Comparison of ENCODE assay signal across 15 mouse cellular contexts in the genomic region with DNA sequence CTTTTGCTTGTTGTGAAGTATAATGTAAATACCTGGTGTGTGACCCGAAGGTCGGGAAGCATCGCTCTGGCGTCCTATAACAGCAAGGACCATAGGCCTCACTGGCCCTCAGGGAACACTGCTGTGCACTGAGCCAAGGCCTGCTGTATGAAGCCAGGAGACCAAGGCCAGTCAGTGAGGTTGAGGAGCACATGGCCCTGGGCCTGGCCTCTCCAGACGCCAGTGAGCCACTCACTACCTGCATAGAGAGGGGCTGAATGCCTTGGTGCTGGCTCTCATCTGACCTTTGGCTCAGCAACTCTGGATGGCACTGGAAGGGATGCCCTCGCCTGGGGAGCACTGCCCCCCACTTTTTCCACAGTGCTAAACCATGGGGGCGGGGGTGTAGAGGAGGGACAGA.
DNase-seq lines count a peak whose midpoint lies in the region; ATAC-seq and TF ChIP-seq lines count a peak whose summit lies in the region.
"Had no signal": no experiment of that assay in that cellular context is flagged by ENCODE, and none has a peak within 500 bp of the region (broad histone marks: within the 10 kb centered on the region; RNA-seq: fewer than 3 reads in every experiment).

No protein-coding gene starts in this region.

- H3K4me1 ChIP-seq in forebrain, embryonic 10.5 days = peaks cover 54% of the 10 kb centered on the region
- peaks cover 45% of the 10 kb centered on the region for H3K4me1 ChIP-seq in forebrain, embryonic 13.5 days
- peaks cover 43% of the 10 kb centered on the region for H3K4me1 ChIP-seq in hindbrain, embryonic 13.5 days (replicated peaks)
- H3K4me1 ChIP-seq in hindbrain, embryonic 16.5 days (ENCODE audit: control insufficient read depth, insufficient read depth, low read depth, low read length) = peaks cover 33% of the 10 kb centered on the region
- H3K4me1 ChIP-seq in midbrain, embryonic 11.5 days (ENCODE audit: control insufficient read depth, insufficient read depth, low read length) = peaks cover 4% of the 10 kb centered on the region
- H3K4me1 ChIP-seq in midbrain, postnatal 0 days (ENCODE audit: insufficient read depth, low read length) = peaks cover 11% of the 10 kb centered on the region; the same call in 1 of the 2 replicates
- peaks cover 81% of the 10 kb centered on the region for H3K4me1 ChIP-seq in limb, embryonic 13.5 days

- TF ChIP-seq CTCF in midbrain, postnatal 0 days (IDR thresholded peaks at IDR 0.05) = no peak

- WGBS in forebrain, embryonic 10.5 days = 83% methylated on average over 7 of the region's 7 CpGs
- WGBS in forebrain, embryonic 13.5 days = 87% methylated on average over 7 of the region's 7 CpGs
- WGBS in hindbrain, embryonic 13.5 days = 83% methylated on average over 7 of the region's 7 CpGs
- WGBS in hindbrain, embryonic 16.5 days = 80% methylated on average over 7 of the region's 7 CpGs
- 87% methylated on average over 7 of the region's 7 CpGs for WGBS in midbrain, embryonic 11.5 days
- WGBS in midbrain, postnatal 0 days = 89% methylated on average over 7 of the region's 7 CpGs
- WGBS in limb, embryonic 13.5 days = 83% methylated on average over 7 of the region's 7 CpGs

- DNase-seq in forebrain, embryonic 10.5 days (ENCODE audit: extremely low spot score, low spot score) = no peak
- no peak for DNase-seq in midbrain, embryonic 11.5 days (ENCODE audit: low spot score, missing footprints)
- DNase-seq in midbrain, postnatal 0 days (ENCODE audit: low spot score) = no peak
- DNase-seq in left cerebral cortex, postnatal 36 days (ENCODE audit: low spot score in 2 of 2) = no peak
- DNase-seq: cerebellum, adult 2 months; heart, postnatal 4 days; kidney, adult 9 months; right cerebral cortex, postnatal 25 days had no signal

- H3K27ac ChIP-seq in forebrain, embryonic 10.5 days = peak overlapping the region; percentile 63; the same call in 1 of the 2 replicates
- no peak overlapping the region for H3K27ac ChIP-seq in forebrain, embryonic 13.5 days
- peak overlapping the region; percentile 58 for H3K27ac ChIP-seq in hindbrain, embryonic 13.5 days
- no peak overlapping the region for H3K27ac ChIP-seq in hindbrain, embryonic 16.5 days (ENCODE audit: low read depth, low read length)
- H3K27ac ChIP-seq in midbrain, embryonic 11.5 days (ENCODE audit: low read depth, low read length) = no peak overlapping the region
- H3K27ac ChIP-seq in midbrain, postnatal 0 days (ENCODE audit: low read depth, low read length) = no peak overlapping the region
- H3K27ac ChIP-seq in limb, embryonic 13.5 days = peak overlapping the region; percentile 66; the same call in 1 of the 2 replicates
- H3K27ac ChIP-seq: liver, embryonic 15.5 days; macrophage had no signal

- intact Hi-C loops in left cerebral cortex, postnatal 36 days (cut with DNase I) = no loop called here

- peaks cover 44% of the 10 kb centered on the region for H3K36me3 ChIP-seq in forebrain, embryonic 10.5 days (replicated peaks)
- peaks cover 18% of the 10 kb centered on the region for H3K36me3 ChIP-seq in forebrain, embryonic 13.5 days (ENCODE audit: poor library complexity, severe bottlenecking)
- peaks cover 5% of the 10 kb centered on the region; the same call in 1 of the 2 replicates for H3K36me3 ChIP-seq in hindbrain, embryonic 13.5 days
- no peaks in the 10 kb centered on the region for H3K36me3 ChIP-seq in hindbrain, embryonic 16.5 days (ENCODE audit: control insufficient read depth, insufficient read depth, low read length)
- H3K36me3 ChIP-seq in midbrain, embryonic 11.5 days (ENCODE audit: control insufficient read depth, insufficient read depth, low read length) = no peaks in the 10 kb centered on the region; the same call in 1 of the 2 replicates
- no peaks in the 10 kb centered on the region for H3K36me3 ChIP-seq in midbrain, postnatal 0 days (ENCODE audit: insufficient read depth, low read length)
- peaks cover 17% of the 10 kb centered on the region for H3K36me3 ChIP-seq in limb, embryonic 13.5 days

- H3K4me3 ChIP-seq in forebrain, embryonic 10.5 days = no peak overlapping the region
- H3K4me3 ChIP-seq in forebrain, embryonic 13.5 days = no peak overlapping the region
- no peak overlapping the region for H3K4me3 ChIP-seq in hindbrain, embryonic 13.5 days
- no peak overlapping the region for H3K4me3 ChIP-seq in hindbrain, embryonic 16.5 days (ENCODE audit: low read length)
- H3K4me3 ChIP-seq in midbrain, embryonic 11.5 days (ENCODE audit: low read depth, low read length) = no peak overlapping the region
- no peak overlapping the region for H3K4me3 ChIP-seq in midbrain, postnatal 0 days (ENCODE audit: low read depth, low read length)
- no peak overlapping the region for H3K4me3 ChIP-seq in limb, embryonic 13.5 days
- H3K4me3 ChIP-seq: liver, embryonic 15.5 days; myocyte had no signal

- H3K4me2 ChIP-seq in forebrain, embryonic 13.5 days = no peak overlapping the region
- no peak overlapping the region for H3K4me2 ChIP-seq in hindbrain, embryonic 13.5 days
- H3K4me2 ChIP-seq in hindbrain, embryonic 16.5 days (ENCODE audit: low read length) = no peak overlapping the region
- H3K4me2 ChIP-seq in midbrain, embryonic 11.5 days = no peak overlapping the region
- H3K4me2 ChIP-seq in midbrain, postnatal 0 days (ENCODE audit: low read depth, low read length, poor library complexity, severe bottlenecking) = no peak overlapping the region
- no peak overlapping the region for H3K4me2 ChIP-seq in limb, embryonic 13.5 days (replicated peaks)
- H3K4me2 ChIP-seq: liver, embryonic 15.5 days had no signal

- no peak for ATAC-seq in forebrain, embryonic 13.5 days
- no peak for ATAC-seq in hindbrain, embryonic 13.5 days (ENCODE audit: low FRiP score)
- ATAC-seq in hindbrain, embryonic 16.5 days = no peak
- 0 out of 2 replicates have a peak, but pooled peaks have one; percentile 13 for ATAC-seq in midbrain, embryonic 11.5 days (ENCODE audit: low FRiP score)
- ATAC-seq in midbrain, postnatal 0 days (ENCODE audit: low FRiP score) = no peak
- 0 out of 2 replicates have a peak, but pooled peaks have one; percentile 15 for ATAC-seq in limb, embryonic 13.5 days (ENCODE audit: low FRiP score, low read depth)

- H3K27me3 ChIP-seq in forebrain, embryonic 10.5 days (ENCODE audit: poor library complexity, severe bottlenecking) = no peaks in the 10 kb centered on the region
- H3K27me3 ChIP-seq in forebrain, embryonic 13.5 days = no peaks in the 10 kb centered on the region
- no peaks in the 10 kb centered on the region for H3K27me3 ChIP-seq in hindbrain, embryonic 13.5 days
- no peaks in the 10 kb centered on the region for H3K27me3 ChIP-seq in hindbrain, embryonic 16.5 days (replicated peaks; ENCODE audit: control insufficient read depth, insufficient read depth, low read length)
- H3K27me3 ChIP-seq in midbrain, embryonic 11.5 days (ENCODE audit: control insufficient read depth, insufficient read depth, low read length) = no peaks in the 10 kb centered on the region
- H3K27me3 ChIP-seq in midbrain, postnatal 0 days (ENCODE audit: insufficient read depth, low read length) = no peaks in the 10 kb centered on the region
- no peaks in the 10 kb centered on the region for H3K27me3 ChIP-seq in limb, embryonic 13.5 days
- H3K27me3 ChIP-seq: liver, embryonic 15.5 days had no signal

- H3K9ac ChIP-seq in forebrain, embryonic 13.5 days = no peak overlapping the region
- H3K9ac ChIP-seq in hindbrain, embryonic 13.5 days = peak overlapping the region; percentile 39; the same call in 1 of the 2 replicates
- no peak overlapping the region for H3K9ac ChIP-seq in hindbrain, embryonic 16.5 days (ENCODE audit: low read depth, low read length)
- no peak overlapping the region for H3K9ac ChIP-seq in midbrain, embryonic 11.5 days (ENCODE audit: low read length)
- no peak overlapping the region for H3K9ac ChIP-seq in midbrain, postnatal 0 days (replicated peaks; ENCODE audit: low read length, poor library complexity, severe bottlenecking)
- no peak overlapping the region for H3K9ac ChIP-seq in limb, embryonic 13.5 days
- H3K9ac ChIP-seq: liver, embryonic 15.5 days had no signal

- no peaks in the 10 kb centered on the region for H3K9me3 ChIP-seq in forebrain, embryonic 10.5 days
- no peaks in the 10 kb centered on the region for H3K9me3 ChIP-seq in forebrain, embryonic 13.5 days (replicated peaks)
- H3K9me3 ChIP-seq in hindbrain, embryonic 13.5 days = no peaks in the 10 kb centered on the region
- no peaks in the 10 kb centered on the region for H3K9me3 ChIP-seq in hindbrain, embryonic 16.5 days (ENCODE audit: control insufficient read depth, low read length)
- no peaks in the 10 kb centered on the region for H3K9me3 ChIP-seq in midbrain, embryonic 11.5 days (ENCODE audit: control insufficient read depth, low read length)
- no peaks in the 10 kb centered on the region for H3K9me3 ChIP-seq in midbrain, postnatal 0 days (ENCODE audit: low read length)
- H3K9me3 ChIP-seq in limb, embryonic 13.5 days = no peaks in the 10 kb centered on the region
- H3K9me3 ChIP-seq: liver, embryonic 15.5 days had no signal

Comparison
In these comparisons a context has a peak if more than half of its experiments do, and no peak if none do; other contexts are left out.
1. H3K27ac ChIP-seq: peak in forebrain, embryonic 10.5 days (single experiment), hindbrain, embryonic 13.5 days (single experiment) and limb, embryonic 13.5 days (single experiment); none in forebrain, embryonic 13.5 days (single experiment), hindbrain, embryonic 16.5 days (single experiment), midbrain, embryonic 11.5 days (single experiment) and midbrain, postnatal 0 days (single experiment).
2. ATAC-seq: peak in midbrain, embryonic 11.5 days (single experiment) and limb, embryonic 13.5 days (single experiment); none in forebrain, embryonic 13.5 days (single experiment), hindbrain, embryonic 13.5 days (single experiment), hindbrain, embryonic 16.5 days (single experiment) and midbrain, postnatal 0 days (single experiment).